Mouse (Mus musculus) ES-Bruce4 (cell line): ENCODE data around the gene Acbd6.

Experiments used
- CTCF ChIP-seq: IDR thresholded peaks from one replicate; pipeline ENCODE4 v1.8.1; 2011; ENCODE audit warnings: low read depth, low read length
- EP300 ChIP-seq: IDR thresholded peaks from 2 replicates; pipeline ENCODE4 v1.6.1; 2011; ENCODE audit warnings: low read depth, low read length; ENCODE audit not compliant: insufficient read depth
- POLR2A ChIP-seq: IDR thresholded peaks from one replicate; pipeline ENCODE4 v1.8.1; 2011; ENCODE audit warnings: low read length; ENCODE audit not compliant: insufficient read depth

DNA sequence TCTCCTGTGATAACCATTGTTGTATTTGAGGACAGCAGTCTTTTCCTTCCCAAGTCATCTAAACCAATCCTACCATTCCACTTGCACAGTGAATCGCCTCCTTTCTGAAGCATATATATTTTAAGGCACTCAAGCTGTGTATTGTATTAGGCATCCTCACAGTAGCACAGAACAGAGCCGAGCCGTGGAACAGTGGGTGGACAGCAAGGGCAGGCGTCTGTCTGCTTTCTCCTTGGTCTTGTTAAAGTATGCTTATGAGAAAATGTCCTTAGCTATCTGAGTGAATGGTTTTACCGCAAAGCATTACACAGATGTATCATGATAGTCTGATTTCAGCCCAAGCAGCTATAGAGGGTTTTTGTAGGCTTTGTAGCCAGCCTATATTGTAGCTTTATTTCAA, 87.9 kb downstream of the Acbd6 start:
- TF ChIP-seq POLR2A, result no peak
- no peak for TF ChIP-seq CTCF
- TF ChIP-seq EP300, result no peak
